Mouse (Mus musculus): Measurements from ENCODE around the gene Dnajc1. TPM values are rescaled to one million over a fixed set of nuclear protein-coding genes. Genes with fewer than 3 reads are reported as not detected.

Dnajc1 gene
- total and polyA plus RNA-seq, 3 experiments, result 9.3 to 86.1 (median 14.3) TPM

DNA sequence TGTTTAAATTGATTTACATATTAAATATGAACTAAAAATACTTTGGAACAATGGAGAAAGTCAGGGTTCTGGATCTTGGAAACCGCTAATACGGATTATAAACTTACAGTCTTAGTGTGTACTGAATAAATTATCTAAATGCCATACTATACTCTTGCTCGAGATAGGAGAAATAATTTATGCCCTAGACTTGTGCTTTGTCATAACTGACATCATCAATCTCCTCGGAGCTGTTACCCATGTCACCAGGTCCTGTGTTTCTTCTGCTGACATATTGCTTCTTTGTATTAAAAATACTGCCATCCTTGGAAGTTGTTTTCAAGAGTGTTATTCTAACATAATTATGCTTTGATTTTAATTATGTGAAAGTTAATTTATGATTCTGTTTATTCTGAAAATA is 197.3 kb downstream of the Dnajc1 start:
- no peak overlapping the region for H3K9ac ChIP-seq (ENCODE audit: control insufficient read depth, low read depth, low read length, poor library complexity, severe bottlenecking)
- H3K27ac ChIP-seq (ENCODE audit: control insufficient read depth, low read depth, low read length), result no peak overlapping the region
- TF ChIP-seq NRF1 (IDR thresholded peaks at IDR 0.05; ENCODE audit: insufficient read depth, low read depth, low read length, poor library complexity, severe bottlenecking), result no peak
- TF ChIP-seq KAT2A (conservative IDR thresholded peaks at IDR 0.05; ENCODE audit: low read depth, low read length), result no peak
- no peak for TF ChIP-seq TCF12 (IDR thresholded peaks at IDR 0.05; ENCODE audit: low read depth, low read length)
- no peak for TF ChIP-seq TBP (IDR thresholded peaks at IDR 0.05; ENCODE audit: low read depth, low read length)
- no peak for TF ChIP-seq MAFK (IDR thresholded peaks at IDR 0.05; ENCODE audit: borderline replicate concordance, low read depth, low read length)
- no peak for TF ChIP-seq ZNF384 (IDR thresholded peaks at IDR 0.05; ENCODE audit: low read depth, low read length)
- TF ChIP-seq POLR2AphosphoS2 (IDR thresholded peaks at IDR 0.05; ENCODE audit: low read length), result no peak
- TF ChIP-seq POLR2AphosphoS5 (IDR thresholded peaks at IDR 0.05; ENCODE audit: borderline replicate concordance, low read depth, low read length), result no peak
- no peak for TF ChIP-seq UBTF (IDR thresholded peaks at IDR 0.05; ENCODE audit: borderline replicate concordance, insufficient read depth, low read depth, low read length)
- TF ChIP-seq MYC (IDR thresholded peaks at IDR 0.05; ENCODE audit: low read depth, low read length), result no peak
- TF ChIP-seq MXI1 (IDR thresholded peaks at IDR 0.05; ENCODE audit: low read depth, low read length), result no peak
- TF ChIP-seq NELFE (IDR thresholded peaks at IDR 0.05; ENCODE audit: low read depth, low read length), result no peak
- no peak for TF ChIP-seq TAL1 (IDR thresholded peaks at IDR 0.05; ENCODE audit: low read length)
- TF ChIP-seq MEF2A (IDR thresholded peaks at IDR 0.05; ENCODE audit: extremely low read depth, insufficient replicate concordance, low read depth, low read length, poor library complexity, severe bottlenecking), result no peak
- TF ChIP-seq ZC3H11A (IDR thresholded peaks at IDR 0.05; ENCODE audit: low read depth, low read length), result no peak
- H3K9me3 ChIP-seq (replicated peaks; ENCODE audit: insufficient read depth, low read length), result no peaks in the 10 kb centered on the region
- no peak for DNase-seq (ENCODE audit: low read depth, low spot score)
- H3K36me3 ChIP-seq (ENCODE audit: control insufficient read depth in 1 of 2, insufficient read depth in 2 of 2, low read length in 2 of 2), result peaks cover 13 to 26% of the 10 kb centered on the region in 2 experiments
- peaks cover 0 to 7% of the 10 kb centered on the region in 2 experiments; a peak in 2 of 4 replicates for H3K4me1 ChIP-seq (ENCODE audit: control insufficient read depth in 1 of 2, insufficient read depth in 2 of 2, low read length in 2 of 2)
- H3K79me2 ChIP-seq (ENCODE audit: control insufficient read depth, insufficient read depth, low read length, poor library complexity), result 0 out of 2 replicates have a peak, but pooled peaks cover 1% of the 10 kb centered on the region
- no peaks in the 10 kb centered on the region for H3K27me3 ChIP-seq (ENCODE audit: control insufficient read depth in 1 of 2, insufficient read depth in 2 of 2, low read length in 2 of 2)
- no peak overlapping the region for H3K4me3 ChIP-seq (ENCODE audit: control insufficient read depth in 1 of 2, insufficient read depth in 1 of 2, low read depth in 2 of 2, low read length in 2 of 2)

DNA sequence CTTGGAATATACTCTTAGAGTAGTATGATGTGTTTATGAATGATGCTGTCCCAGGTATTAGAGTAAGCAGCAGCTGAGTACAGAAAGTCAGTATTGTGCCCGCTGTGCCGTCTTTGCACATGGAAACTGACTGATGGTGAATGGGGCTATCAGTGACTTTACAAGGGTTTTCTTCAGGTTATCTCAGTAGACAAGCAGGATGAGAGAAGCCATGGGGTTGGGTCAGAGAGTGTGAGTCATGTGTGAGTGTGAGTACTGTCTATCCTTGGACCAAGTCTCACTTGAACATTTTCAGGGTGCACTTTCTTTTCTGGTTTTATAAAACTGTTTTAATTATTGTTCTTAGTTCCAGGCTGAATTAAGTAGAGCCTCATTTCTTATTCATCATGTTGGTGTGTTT is 204.3 kb downstream of the Dnajc1 start:
- H3K27ac ChIP-seq (ENCODE audit: control insufficient read depth, low read depth, low read length), result no peak overlapping the region
- H3K79me2 ChIP-seq (ENCODE audit: control insufficient read depth, insufficient read depth, low read length, poor library complexity), result no peaks in the 10 kb centered on the region
- no peak overlapping the region for H3K4me3 ChIP-seq (ENCODE audit: control insufficient read depth in 1 of 2, insufficient read depth in 1 of 2, low read depth in 2 of 2, low read length in 2 of 2)
- H3K4me1 ChIP-seq (ENCODE audit: control insufficient read depth in 1 of 2, insufficient read depth in 2 of 2, low read length in 2 of 2), result no peaks in the 10 kb centered on the region
- TF ChIP-seq EP300 (IDR thresholded peaks at IDR 0.05; ENCODE audit: low read depth in 1 of 2, low read length in 2 of 2) (peak; percentile 21 to 22; a peak in 2 of 4 replicates), SIN3A (IDR thresholded peaks at IDR 0.05; ENCODE audit: low read length) (no peak), NELFE (IDR thresholded peaks at IDR 0.05; ENCODE audit: low read depth, low read length) (no peak), GATA1 (IDR thresholded peaks at IDR 0.05; ENCODE audit: low read depth, low read length) (0 out of 2 replicates have a peak, but pooled peaks have one; percentile 9)
- peak; percentile 48 for DNase-seq (ENCODE audit: low read depth, low spot score)
- H3K36me3 ChIP-seq (ENCODE audit: control insufficient read depth in 1 of 2, insufficient read depth in 2 of 2, low read length in 2 of 2), result peaks cover 11 to 45% of the 10 kb centered on the region in 2 experiments
- H3K27me3 ChIP-seq (ENCODE audit: control insufficient read depth in 1 of 2, insufficient read depth in 2 of 2, low read length in 2 of 2), result no peaks in the 10 kb centered on the region
- no peaks in the 10 kb centered on the region for H3K9me3 ChIP-seq (replicated peaks; ENCODE audit: insufficient read depth, low read length)
- no peak overlapping the region for H3K9ac ChIP-seq (ENCODE audit: control insufficient read depth, low read depth, low read length, poor library complexity, severe bottlenecking)

Measured in MEL (cell line).